Mouse (Mus musculus): ENCODE results near the gene Rhoq. TPM values are rescaled to one million over a fixed set of nuclear protein-coding genes. Genes with fewer than 3 reads are reported as not detected.

Gene Rhoq
- polyA plus RNA-seq, 1 experiment from 2014 or later, result 5.2 TPM

DNA sequence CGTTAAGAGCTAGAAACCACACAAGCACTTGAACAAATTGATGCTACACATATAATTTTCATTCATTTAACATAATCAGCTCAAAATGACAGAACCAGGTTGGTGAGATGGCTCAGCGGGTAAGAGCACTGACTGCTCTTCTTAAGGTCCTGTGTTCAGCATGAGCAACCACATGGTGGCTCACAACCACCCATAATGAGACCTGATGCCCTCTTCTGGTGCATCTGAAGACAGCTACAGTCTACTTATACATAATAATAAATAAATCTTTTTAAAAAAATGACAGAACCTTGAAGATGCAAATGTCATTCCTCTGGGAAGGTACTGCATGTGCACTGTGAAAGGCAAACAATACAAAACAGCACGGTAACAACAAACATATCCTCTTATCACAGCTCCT lies 46.1 kb downstream of the Rhoq start:
- ATAC-seq, result no peak
- H3K4me2 ChIP-seq (ENCODE audit: low read length), result no peak overlapping the region
- H3K9ac ChIP-seq (replicated peaks; ENCODE audit: low read depth, low read length), result no peak overlapping the region
- H3K9me3 ChIP-seq (ENCODE audit: control insufficient read depth, low read length), result no peaks in the 10 kb centered on the region
- no peaks in the 10 kb centered on the region for H3K4me1 ChIP-seq (replicated peaks; ENCODE audit: control insufficient read depth, insufficient read depth, low read length)
- no peak overlapping the region for H3K4me3 ChIP-seq (replicated peaks; ENCODE audit: low read length)
- H3K27ac ChIP-seq (ENCODE audit: low read length), result no peak overlapping the region
- 82% methylated on average over 3 of the region's 3 CpGs for WGBS
- no peaks in the 10 kb centered on the region for H3K27me3 ChIP-seq (replicated peaks; ENCODE audit: control insufficient read depth, insufficient read depth, low read length)
- no peaks in the 10 kb centered on the region for H3K36me3 ChIP-seq (ENCODE audit: control insufficient read depth, insufficient read depth)

DNA sequence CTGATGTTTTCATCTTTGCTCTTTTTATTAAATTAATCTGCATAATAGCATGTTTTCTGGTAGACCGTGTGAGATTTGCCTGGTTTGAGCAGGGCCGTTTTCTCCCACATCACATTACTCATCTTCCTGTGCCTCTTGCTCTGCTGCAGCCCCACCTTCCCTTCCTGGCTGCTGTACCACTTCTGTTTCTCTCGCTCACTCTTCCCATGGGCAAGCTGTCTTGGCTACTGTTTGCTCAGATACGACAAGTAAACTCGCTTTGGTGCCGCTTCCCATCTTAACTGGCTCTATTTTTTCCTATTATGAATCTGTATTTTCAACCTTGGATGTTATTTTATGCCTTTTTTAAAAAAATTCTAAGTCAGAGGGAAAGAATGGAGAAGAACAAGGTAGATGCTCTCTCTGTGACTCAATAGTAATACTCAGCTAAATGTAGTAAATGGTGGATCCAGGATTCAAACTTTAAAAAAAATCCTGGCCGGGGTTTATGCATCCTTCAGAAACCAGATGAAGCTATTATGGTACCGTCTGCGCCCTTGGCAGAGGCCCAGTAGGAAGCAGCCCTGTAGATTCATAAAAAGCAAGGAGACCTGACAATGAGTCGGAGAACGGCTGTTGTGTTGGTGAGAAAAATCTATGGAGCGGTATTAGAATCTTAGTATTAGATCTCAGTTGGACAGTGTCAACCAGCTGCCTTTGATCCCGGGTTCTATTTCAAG lies 48.6 kb downstream of the Rhoq start:
- WGBS, result 52% methylated on average over 13 of the region's 13 CpGs
- no peaks in the 10 kb centered on the region for H3K27me3 ChIP-seq (replicated peaks; ENCODE audit: control insufficient read depth, insufficient read depth, low read length)

DNA sequence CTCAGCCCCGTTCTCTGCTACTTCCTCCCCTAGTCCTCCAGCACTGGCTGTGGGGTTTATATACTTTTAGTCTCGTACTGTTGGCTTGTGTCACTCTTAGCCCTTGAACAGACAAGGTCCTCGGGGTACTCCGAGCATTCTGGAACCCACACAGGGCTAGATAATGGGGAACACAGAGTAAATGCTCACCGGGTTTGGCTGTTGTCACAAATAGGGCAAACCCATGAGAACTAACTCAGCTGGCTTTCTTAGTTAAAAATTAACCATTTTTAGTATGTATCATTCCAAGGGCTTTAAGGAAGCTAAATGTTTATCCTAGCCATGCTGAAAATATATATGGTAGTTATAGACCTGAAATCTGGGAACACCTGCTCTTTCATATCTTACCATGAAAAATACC lies 56.8 kb downstream of the Rhoq start:
- H3K9me3 ChIP-seq (ENCODE audit: control insufficient read depth, low read length), result no peaks in the 10 kb centered on the region; the same call in 1 of the 2 replicates
- H3K4me2 ChIP-seq (ENCODE audit: low read length), result no peak overlapping the region
- peaks cover 6% of the 10 kb centered on the region for H3K4me1 ChIP-seq (replicated peaks; ENCODE audit: control insufficient read depth, insufficient read depth, low read length)
- ATAC-seq, result no peak
- H3K36me3 ChIP-seq (ENCODE audit: control insufficient read depth, insufficient read depth), result no peaks in the 10 kb centered on the region
- H3K27ac ChIP-seq (ENCODE audit: low read length), result no peak overlapping the region
- H3K27me3 ChIP-seq (replicated peaks; ENCODE audit: control insufficient read depth, insufficient read depth, low read length), result no peaks in the 10 kb centered on the region
- H3K4me3 ChIP-seq (replicated peaks; ENCODE audit: low read length), result no peak overlapping the region
- WGBS, result 93% methylated on average over 5 of the region's 5 CpGs
- H3K9ac ChIP-seq (replicated peaks; ENCODE audit: low read depth, low read length), result no peak overlapping the region

More for the DNA sequence above, 48.6 kb downstream of the Rhoq start:
- Histone ChIP-seq H3K4me3 (replicated peaks; ENCODE audit: low read length) (no peak overlapping the region), H3K4me1 (replicated peaks; ENCODE audit: control insufficient read depth, insufficient read depth, low read length) (no peaks in the 10 kb centered on the region), H3K27ac (ENCODE audit: low read length) (peak overlapping the region; percentile 53), H3K9ac (replicated peaks; ENCODE audit: low read depth, low read length) (no peak overlapping the region), H3K36me3 (ENCODE audit: control insufficient read depth, insufficient read depth) (no peaks in the 10 kb centered on the region), H3K4me2 (ENCODE audit: low read length) (peak overlapping the region; percentile 17; the same call in 1 of the 2 replicates), H3K9me3 (ENCODE audit: control insufficient read depth, low read length) (no peaks in the 10 kb centered on the region; the same call in 1 of the 2 replicates)
- peak; percentile 88 for ATAC-seq

GRCm38 (mm10) chr17:87024491-87025242 lies 61.8 kb downstream of the Rhoq start:
- ATAC-seq, result peak; percentile 70

DNA sequence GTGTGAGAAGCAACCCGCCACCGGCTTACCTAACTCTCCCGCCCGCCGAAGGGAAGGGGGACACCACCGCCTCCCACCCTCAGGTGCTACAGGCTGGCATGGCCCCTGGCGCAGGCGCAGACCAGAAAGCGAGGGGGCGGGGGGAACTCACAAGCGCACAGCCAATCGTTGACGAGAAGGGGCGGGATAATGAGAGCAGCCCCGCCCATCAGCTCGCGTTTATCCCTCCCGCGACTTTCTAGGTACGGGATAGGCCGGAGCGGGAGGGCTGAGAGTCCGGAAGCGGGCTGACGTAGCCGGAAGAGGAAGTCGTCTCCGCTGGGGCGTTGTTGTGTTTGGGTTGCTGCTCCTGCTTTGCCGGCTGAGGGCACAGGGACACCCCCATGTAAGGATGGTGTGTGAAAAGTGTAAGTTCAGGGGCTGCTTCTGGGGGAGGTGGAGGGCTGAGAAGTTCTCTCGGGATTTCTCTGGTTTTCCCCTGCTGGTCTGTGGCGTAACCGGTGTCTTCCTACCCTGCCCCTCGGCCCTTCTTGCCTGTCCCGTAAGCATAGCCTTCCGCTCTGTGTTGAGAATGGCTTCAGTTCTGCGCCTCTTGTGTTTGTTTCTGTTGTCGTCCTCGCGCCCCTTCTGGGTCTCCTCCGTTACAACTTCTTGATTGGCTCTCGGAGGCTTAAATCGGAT lies 62.5 kb downstream of the Rhoq start, which contains the start of the genes Pigf and Cript:
Pigf (minus strand) TSS at position 138 of the 681 bp plus-strand sequence.
Cript (plus strand) TSS at position 282 of the 681 bp plus-strand sequence.
- Histone ChIP-seq H3K27me3 (replicated peaks; ENCODE audit: control insufficient read depth, insufficient read depth, low read length) (no peaks in the 10 kb centered on the region), H3K4me2 (ENCODE audit: low read length) (peak within 1 kb of the TSS; percentile 98), H3K4me1 (replicated peaks; ENCODE audit: control insufficient read depth, insufficient read depth, low read length) (peaks cover 17% of the 10 kb centered on the region), H3K9me3 (ENCODE audit: control insufficient read depth, low read length) (no peaks in the 10 kb centered on the region), H3K36me3 (ENCODE audit: control insufficient read depth, insufficient read depth) (peaks cover 2% of the 10 kb centered on the region; the same call in 1 of the 2 replicates), H3K9ac (replicated peaks; ENCODE audit: low read depth, low read length) (peak within 1 kb of the TSS; percentile 75), H3K4me3 (replicated peaks; ENCODE audit: low read length) (peak within 1 kb of the TSS; percentile 96), H3K27ac (ENCODE audit: low read length) (peak within 1 kb of the TSS; percentile 56)
- under 1% methylated on average over 43 of the region's 43 CpGs for WGBS
- ATAC-seq, result peak; percentile 99

More at GRCm38 (mm10) chr17:87024491-87025242, 61.8 kb downstream of the Rhoq start:
- Histone ChIP-seq H3K4me1 (replicated peaks; ENCODE audit: control insufficient read depth, insufficient read depth, low read length) (peaks cover 17% of the 10 kb centered on the region), H3K36me3 (ENCODE audit: control insufficient read depth, insufficient read depth) (peaks cover 2% of the 10 kb centered on the region; the same call in 1 of the 2 replicates), H3K4me3 (replicated peaks; ENCODE audit: low read length) (peak overlapping the region; percentile 96), H3K4me2 (ENCODE audit: low read length) (peak overlapping the region; percentile 98), H3K27me3 (replicated peaks; ENCODE audit: control insufficient read depth, insufficient read depth, low read length) (no peaks in the 10 kb centered on the region), H3K9ac (replicated peaks; ENCODE audit: low read depth, low read length) (peak overlapping the region; percentile 75), H3K27ac (ENCODE audit: low read length) (no peak overlapping the region), H3K9me3 (ENCODE audit: control insufficient read depth, low read length) (no peaks in the 10 kb centered on the region)
- WGBS, result under 1% methylated on average over 55 of the region's 55 CpGs

- peaks cover 8% of the 10 kb centered on the region for H3K36me3 ChIP-seq (ENCODE audit: control insufficient read depth, insufficient read depth)
- WGBS, result 62% methylated on average over 9 of the region's 10 CpGs
Measured at GRCm38 (mm10) chr17:87036141-87037073, 73.5 kb downstream of the Rhoq start.

GRCm38 (mm10) chr17:87038496-87038895 lies 75.6 kb downstream of the Rhoq start:
- Histone ChIP-seq H3K27me3 (replicated peaks; ENCODE audit: control insufficient read depth, insufficient read depth, low read length) (no peaks in the 10 kb centered on the region), H3K4me1 (replicated peaks; ENCODE audit: control insufficient read depth, insufficient read depth, low read length) (peaks cover 7% of the 10 kb centered on the region), H3K27ac (ENCODE audit: low read length) (no peak overlapping the region), H3K9me3 (ENCODE audit: control insufficient read depth, low read length) (no peaks in the 10 kb centered on the region), H3K9ac (replicated peaks; ENCODE audit: low read depth, low read length) (no peak overlapping the region), H3K36me3 (ENCODE audit: control insufficient read depth, insufficient read depth) (peaks cover 8% of the 10 kb centered on the region), H3K4me2 (ENCODE audit: low read length) (no peak overlapping the region), H3K4me3 (replicated peaks; ENCODE audit: low read length) (no peak overlapping the region)
- WGBS, result 89% methylated on average over 5 of the region's 5 CpGs
- ATAC-seq, result no peak

More at GRCm38 (mm10) chr17:87036141-87037073, 73.5 kb downstream of the Rhoq start:
- Histone ChIP-seq H3K27ac (ENCODE audit: low read length) (no peak overlapping the region), H3K4me1 (replicated peaks; ENCODE audit: control insufficient read depth, insufficient read depth, low read length) (no peaks in the 10 kb centered on the region), H3K4me3 (replicated peaks; ENCODE audit: low read length) (no peak overlapping the region), H3K9ac (replicated peaks; ENCODE audit: low read depth, low read length) (no peak overlapping the region), H3K4me2 (ENCODE audit: low read length) (no peak overlapping the region), H3K9me3 (ENCODE audit: control insufficient read depth, low read length) (no peaks in the 10 kb centered on the region), H3K27me3 (replicated peaks; ENCODE audit: control insufficient read depth, insufficient read depth, low read length) (no peaks in the 10 kb centered on the region)
- ATAC-seq, result no peak

DNA sequence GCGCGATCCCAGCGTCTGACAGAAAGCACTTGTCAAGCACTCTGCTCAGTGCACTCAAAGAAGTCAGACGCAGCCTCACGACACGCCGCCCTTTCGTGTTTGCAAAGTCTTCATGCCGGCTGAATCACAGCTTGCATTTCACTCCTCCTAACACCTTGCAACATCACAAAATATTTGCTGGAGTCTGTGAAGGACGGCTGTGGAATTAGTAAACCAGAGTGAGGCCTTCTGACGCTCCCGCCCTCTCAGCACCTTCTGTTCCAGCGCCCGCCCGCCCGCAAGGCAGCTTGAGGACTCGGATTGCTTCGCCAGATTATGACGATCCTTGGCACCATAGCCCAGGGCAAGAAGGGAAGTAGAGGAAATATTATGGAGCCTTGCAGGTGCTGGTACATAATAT lies 78.9 kb downstream of the Rhoq start:
- peaks cover 7% of the 10 kb centered on the region for H3K4me1 ChIP-seq (replicated peaks; ENCODE audit: control insufficient read depth, insufficient read depth, low read length)
- no peaks in the 10 kb centered on the region for H3K27me3 ChIP-seq (replicated peaks; ENCODE audit: control insufficient read depth, insufficient read depth, low read length)
- H3K9ac ChIP-seq (replicated peaks; ENCODE audit: low read depth, low read length), result no peak overlapping the region
- H3K27ac ChIP-seq (ENCODE audit: low read length), result no peak overlapping the region
- no peak overlapping the region for H3K4me3 ChIP-seq (replicated peaks; ENCODE audit: low read length)
- peaks cover 3% of the 10 kb centered on the region; the same call in 1 of the 2 replicates for H3K36me3 ChIP-seq (ENCODE audit: control insufficient read depth, insufficient read depth)
- 60% methylated on average over 19 of the region's 19 CpGs for WGBS
- peak; percentile 34; the same call in 1 of the 2 replicates for ATAC-seq
- H3K9me3 ChIP-seq (ENCODE audit: control insufficient read depth, low read length), result no peaks in the 10 kb centered on the region
- peak overlapping the region; percentile 23; the same call in 1 of the 2 replicates for H3K4me2 ChIP-seq (ENCODE audit: low read length)

Data from forebrain, embryonic 16.5 days (tissue).